Mouse (Mus musculus) skeletal muscle tissue, postnatal 0 days (tissue): ENCODE data around the gene Mlf1. TPM values are rescaled to one million over a fixed set of nuclear protein-coding genes. Genes with fewer than 3 reads are reported as not detected.

Experiments
- polyA plus RNA-seq: library from polyadenylated mRNA; unstranded; fragments of >200 nt; fragmentation: Nextera tagmentation; extraction: Ambion mirVana; gene quantifications from 2 replicates; pipeline ENCODE4 v1.2.1, GENCODE M21; 2015

Gene Mlf1
- polyA plus RNA-seq: 765 and 831 TPM in 2 replicates

GRCm38 (mm10) chr3:67373872-67374271 lies at the start of gene Mlf1:
Gene Mlf1 (plus strand): TSS chr3:67374097.

GRCm38 (mm10) chr3:67375063-67375462 lies 1.2 kb downstream of the Mlf1 start, which contains the start of gene Gm17402:
Gene Gm17402 (minus strand): TSS chr3:67375163.

GRCm38 (mm10) chr3:67429999-67430380 lies 56.1 kb downstream of the Mlf1 start, which contains the start of gene Gfm1:
Gene Gfm1 (plus strand): TSS chr3:67430096.

Other genes starting within 250 kb of the Mlf1 start
- not detected in 2 replicates for gene Gm17402, start 1.1 kb downstream of the Mlf1 start, polyA plus RNA-seq
- 48.6 and 49.9 TPM in 2 replicates for gene Gfm1, start 56.0 kb downstream of the Mlf1 start, polyA plus RNA-seq
- 39.5 and 40.7 TPM in 2 replicates for gene Lxn, start 89.8 kb downstream of the Mlf1 start, polyA plus RNA-seq
- 4.6 and 8.2 TPM in 2 replicates for gene Rarres1, start 141.4 kb downstream of the Mlf1 start, polyA plus RNA-seq
- gene Mfsd1, start 208.6 kb downstream of the Mlf1 start, polyA plus RNA-seq: 18.8 and 23.9 TPM in 2 replicates